Mouse (Mus musculus) erythroblast, embryonic 14.5 days (primary cell): ENCODE measurements at regions not wholly inside any gene's neighbourhood (a gene's known extent, or its start where the extent isn't known, plus 50 kb on each side); places are given as distances from the start of the nearest gene placed in this dataset.

Experiments used
- H3K27me3 ChIP-seq: 2 replicates; pipeline ENCODE4 v1.6.1; 2012; ENCODE audit warnings: inconsistent platforms; ENCODE audit not compliant: control insufficient read depth
- H3K36me3 ChIP-seq: 2 replicates; pipeline ENCODE4 v1.6.1; 2012; ENCODE audit warnings: mild to moderate bottlenecking, inconsistent platforms; ENCODE audit not compliant: control insufficient read depth
- H3K4me1 ChIP-seq: 2 replicates; pipeline ENCODE4 v1.6.1; 2012; ENCODE audit warnings: inconsistent platforms; ENCODE audit not compliant: control insufficient read depth
- H3K4me3 ChIP-seq: replicated peaks from 2 replicates; pipeline ENCODE3; 2012; ENCODE audit warnings: moderate library complexity, mild to moderate bottlenecking, inconsistent platforms
- H3K9me3 ChIP-seq: 2 replicates; pipeline ENCODE4 v1.6.1; 2012; ENCODE audit warnings: low read length, inconsistent platforms, mixed read lengths; ENCODE audit not compliant: control insufficient read depth
- GATA1 ChIP-seq: IDR thresholded peaks from 2 replicates; pipeline ENCODE4 v1.6.1; 2012; ENCODE audit warnings: low read length, inconsistent platforms, mixed read lengths
- TAL1 ChIP-seq: IDR thresholded peaks from 3 replicates; pipeline ENCODE4 v1.6.1; 2012; ENCODE audit warnings: low read length, inconsistent platforms, mixed read lengths

DNA sequence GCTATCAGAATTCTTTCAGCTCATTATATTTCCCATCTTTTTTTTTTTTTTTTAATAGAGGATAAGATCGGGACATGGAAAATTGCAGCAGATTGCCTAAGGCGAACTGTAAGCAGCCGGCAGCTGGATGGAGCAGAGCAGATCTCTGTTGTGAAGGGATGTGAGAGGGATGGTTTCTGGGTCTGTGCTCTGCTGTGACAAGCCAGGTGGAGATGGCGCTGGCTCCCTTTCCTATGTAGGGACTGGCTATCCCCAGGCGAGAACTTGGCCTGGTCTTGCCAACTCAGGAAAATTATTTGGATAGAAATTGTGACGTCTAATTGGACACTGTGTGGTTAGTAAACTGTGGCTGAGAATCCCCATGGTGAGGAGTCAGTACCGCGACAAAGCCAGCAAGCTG, 161.3 kb upstream of the Npvf start:
- TF ChIP-seq TAL1 (no peak), GATA1 (no peak)
- Histone ChIP-seq H3K4me1 (no peaks in the 10 kb centered on the region), H3K27me3 (no peaks in the 10 kb centered on the region), H3K9me3 (no peaks in the 10 kb centered on the region), H3K4me3 (no peak overlapping the region), H3K36me3 (no peaks in the 10 kb centered on the region)

DNA sequence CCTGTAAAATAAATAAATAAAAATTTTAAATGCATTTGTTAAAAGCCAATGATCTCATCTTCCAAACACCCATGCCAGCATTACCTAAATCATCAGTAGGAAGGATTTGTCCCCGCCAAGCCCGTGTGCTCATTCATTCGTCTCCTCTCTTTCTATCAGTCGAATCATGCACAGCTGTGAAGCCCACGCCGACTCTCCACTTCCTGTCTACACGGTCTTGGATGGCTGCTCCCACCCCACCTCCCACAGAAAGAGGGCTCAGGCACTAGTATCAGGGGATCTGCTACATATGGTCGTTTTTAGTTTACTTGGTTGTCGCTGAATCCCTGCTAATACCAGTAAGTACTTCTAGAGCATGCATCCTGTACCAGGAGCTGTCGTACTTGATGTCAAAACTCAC, 163.2 kb upstream of the Npvf start:
- Histone ChIP-seq H3K4me1 (no peaks in the 10 kb centered on the region), H3K4me3 (no peak overlapping the region), H3K9me3 (no peaks in the 10 kb centered on the region), H3K36me3 (no peaks in the 10 kb centered on the region), H3K27me3 (peaks cover 2% of the 10 kb centered on the region)
- no peak for TF ChIP-seq TAL1
- no peak for TF ChIP-seq GATA1

DNA sequence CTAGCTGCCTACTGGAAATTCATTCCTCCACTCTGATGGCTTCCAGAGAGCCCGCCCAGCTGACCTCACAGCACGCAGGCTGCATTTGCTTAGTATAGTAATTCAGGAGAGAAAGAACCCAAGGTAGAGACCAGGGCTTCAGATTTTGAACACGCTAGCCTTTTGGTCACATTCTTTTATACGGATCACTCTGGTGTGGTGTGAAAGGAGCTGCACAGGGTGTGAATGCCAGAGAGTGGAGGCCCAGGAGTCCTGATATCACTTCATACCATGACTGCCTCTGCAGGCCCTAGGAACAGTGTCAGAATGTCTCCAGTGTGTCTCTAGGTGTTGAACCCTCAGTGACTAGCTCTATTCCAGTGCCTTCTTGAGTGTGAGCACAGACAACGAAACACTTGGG, 164.2 kb upstream of the Npvf start:
- no peaks in the 10 kb centered on the region for H3K4me1 ChIP-seq
- no peaks in the 10 kb centered on the region for H3K9me3 ChIP-seq
- H3K4me3 ChIP-seq, result no peak overlapping the region
- peaks cover 11% of the 10 kb centered on the region for H3K27me3 ChIP-seq
- TF ChIP-seq TAL1 (no peak), GATA1 (no peak)
- no peaks in the 10 kb centered on the region for H3K36me3 ChIP-seq

DNA sequence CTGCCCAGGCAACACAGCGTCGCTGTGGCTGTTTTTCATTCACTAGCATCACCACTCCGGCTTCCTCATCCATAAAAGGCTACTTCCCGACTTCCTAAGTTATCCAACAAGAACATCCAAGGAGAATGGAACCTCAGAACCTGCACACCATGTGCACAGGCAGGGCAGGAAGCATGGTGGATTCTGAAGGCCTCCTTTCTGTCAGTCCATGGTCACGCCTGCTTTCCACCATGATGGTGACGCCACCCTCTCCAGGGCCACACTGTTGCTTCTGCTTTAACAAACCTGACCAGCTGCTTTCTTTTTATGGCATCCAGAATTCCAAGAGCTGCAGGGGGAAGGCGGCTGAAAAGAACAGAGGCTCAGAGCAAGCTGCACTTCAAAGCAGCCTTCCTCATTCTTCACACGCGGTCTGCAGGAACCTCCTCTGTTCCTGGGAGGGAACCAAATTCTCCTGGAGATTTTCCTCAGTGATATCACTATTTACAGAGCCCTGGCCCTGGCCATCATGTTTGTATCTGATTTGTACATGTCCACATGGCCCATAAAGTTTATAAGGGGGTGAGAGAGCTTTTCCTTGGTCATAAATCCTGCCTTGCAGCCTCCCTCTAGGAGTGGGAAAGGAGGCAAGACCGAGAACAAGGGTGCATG, 164.8 kb upstream of the Npvf start:
- Histone ChIP-seq H3K36me3 (no peaks in the 10 kb centered on the region), H3K4me3 (no peak overlapping the region), H3K4me1 (no peaks in the 10 kb centered on the region), H3K9me3 (no peaks in the 10 kb centered on the region), H3K27me3 (peaks cover 11% of the 10 kb centered on the region)
- TF ChIP-seq GATA1 (no peak), TAL1 (no peak)

DNA sequence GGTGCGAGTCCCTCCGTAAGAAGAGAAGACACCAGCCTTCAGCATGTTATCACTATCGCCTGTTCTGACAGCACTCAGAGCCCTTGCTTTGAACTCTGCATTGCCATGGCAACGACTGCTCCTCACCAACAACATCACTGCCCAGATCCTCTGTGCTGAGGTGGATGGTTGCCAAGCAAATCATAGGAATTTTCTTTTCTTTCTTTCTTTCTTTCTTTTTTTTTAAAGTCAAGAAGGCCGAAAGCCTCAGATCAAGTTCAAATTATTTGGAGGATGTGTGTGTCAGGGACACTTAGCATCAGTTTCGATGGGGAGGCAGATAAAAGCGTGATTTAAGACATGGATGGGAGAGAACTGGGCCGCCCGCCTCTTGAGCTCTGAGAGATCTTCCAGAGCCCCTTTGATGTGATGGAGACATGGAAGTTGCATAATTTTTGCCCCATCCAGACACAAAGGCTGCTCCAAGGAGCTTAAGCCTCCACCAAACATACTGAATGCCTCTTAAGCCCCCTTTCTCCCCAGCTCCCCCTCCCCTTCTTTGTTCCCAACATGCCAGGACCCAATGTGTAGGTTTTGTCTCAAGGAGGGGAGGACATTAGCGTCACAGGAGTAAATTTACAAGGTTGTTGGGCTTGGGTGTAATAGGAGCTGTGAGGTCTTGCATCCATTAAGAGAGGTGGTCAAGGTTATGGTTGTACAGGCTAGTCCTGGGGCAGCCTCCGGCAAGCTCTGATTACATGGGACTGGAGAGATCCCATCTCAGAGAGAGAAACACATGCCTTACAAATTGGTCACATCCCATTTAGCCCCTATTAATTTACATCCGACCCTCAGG, 167.4 kb upstream of the Npvf start:
- Histone ChIP-seq H3K4me3 (no peak overlapping the region), H3K27me3 (peaks cover 15% of the 10 kb centered on the region), H3K4me1 (no peaks in the 10 kb centered on the region), H3K9me3 (no peaks in the 10 kb centered on the region), H3K36me3 (no peaks in the 10 kb centered on the region)
- TF ChIP-seq GATA1 (no peak), TAL1 (no peak)

DNA sequence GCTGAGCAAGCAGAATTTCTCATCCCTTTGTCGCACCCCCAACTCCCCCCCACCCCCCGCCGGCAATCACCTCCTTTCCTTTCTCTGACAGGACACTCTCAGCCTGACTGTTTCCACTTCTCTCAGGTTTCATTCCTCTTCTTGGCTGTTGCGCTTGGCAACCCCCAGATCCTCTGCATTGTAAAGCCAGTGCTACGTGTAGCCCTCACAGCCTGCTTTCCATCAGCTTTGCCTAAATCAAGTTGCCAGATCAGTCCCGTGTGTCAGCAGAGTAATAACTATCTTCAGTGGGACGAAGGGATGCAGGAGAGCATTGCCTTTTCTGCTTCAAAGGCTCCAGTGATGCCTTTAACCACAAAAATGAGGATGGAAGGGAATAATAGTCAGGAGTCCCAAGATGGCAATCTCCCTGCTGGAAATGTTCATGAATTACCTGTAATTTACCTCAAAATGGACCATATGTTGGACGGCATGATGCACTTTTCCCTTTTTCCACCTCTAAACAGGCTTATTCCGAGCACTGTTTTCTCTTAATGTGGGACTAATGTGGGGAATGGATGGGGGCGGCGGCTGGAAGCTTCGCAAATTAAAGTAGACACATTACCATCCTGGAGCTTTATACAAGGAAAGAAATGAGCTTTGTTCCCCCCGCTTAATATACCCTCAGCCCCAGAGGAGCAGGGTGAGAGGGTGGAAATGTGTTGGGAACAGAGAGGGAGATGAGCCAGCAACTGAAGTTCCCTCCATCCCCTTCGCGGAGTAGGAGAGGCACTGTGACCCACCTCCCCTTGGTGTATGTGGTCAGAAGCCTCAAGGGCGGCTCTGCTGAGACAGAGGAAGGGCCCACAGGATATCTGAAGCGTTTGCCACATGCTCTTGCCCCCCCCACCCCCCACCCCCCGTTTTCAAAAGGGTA, 168.3 kb upstream of the Npvf start:
- TF ChIP-seq TAL1 (no peak), GATA1 (no peak)
- Histone ChIP-seq H3K4me3 (no peak overlapping the region), H3K9me3 (no peaks in the 10 kb centered on the region), H3K27me3 (peaks cover 15% of the 10 kb centered on the region), H3K36me3 (no peaks in the 10 kb centered on the region), H3K4me1 (no peaks in the 10 kb centered on the region)

DNA sequence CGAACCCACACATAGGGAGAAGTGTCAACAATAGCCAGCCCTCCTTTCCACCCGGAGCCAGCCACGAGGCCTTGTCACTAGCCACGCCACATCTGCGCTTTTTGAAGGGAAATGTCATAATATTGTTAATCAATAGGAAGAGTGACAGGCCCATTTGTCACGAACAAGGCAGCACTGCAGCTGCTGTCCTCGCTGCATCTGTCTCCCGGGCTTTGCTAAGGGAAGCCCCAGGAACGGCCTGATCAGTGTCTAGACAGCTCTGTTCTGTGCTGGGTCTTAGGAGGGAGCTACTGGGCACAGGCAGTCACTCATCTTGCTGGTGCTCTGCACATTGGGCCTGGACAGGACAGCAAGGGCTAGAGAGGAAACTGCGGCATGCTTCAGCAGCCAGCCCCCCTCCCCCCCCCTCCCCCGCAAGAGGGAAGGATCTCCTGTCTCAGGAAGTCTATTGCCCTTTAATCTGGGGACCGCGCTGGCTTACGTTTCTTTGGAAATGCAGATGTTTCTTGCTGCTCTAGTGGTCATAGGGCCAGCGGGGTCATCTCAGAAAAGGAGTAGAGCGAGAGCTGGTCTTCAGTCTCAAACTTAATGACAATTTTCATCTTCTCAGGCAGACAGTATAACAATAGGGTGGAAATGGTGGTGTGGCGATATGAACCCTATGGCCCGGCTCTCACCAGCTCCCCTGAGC, 169.1 kb upstream of the Npvf start:
- TF ChIP-seq GATA1, result no peak
- no peak for TF ChIP-seq TAL1
- H3K4me3 ChIP-seq, result no peak overlapping the region

DNA sequence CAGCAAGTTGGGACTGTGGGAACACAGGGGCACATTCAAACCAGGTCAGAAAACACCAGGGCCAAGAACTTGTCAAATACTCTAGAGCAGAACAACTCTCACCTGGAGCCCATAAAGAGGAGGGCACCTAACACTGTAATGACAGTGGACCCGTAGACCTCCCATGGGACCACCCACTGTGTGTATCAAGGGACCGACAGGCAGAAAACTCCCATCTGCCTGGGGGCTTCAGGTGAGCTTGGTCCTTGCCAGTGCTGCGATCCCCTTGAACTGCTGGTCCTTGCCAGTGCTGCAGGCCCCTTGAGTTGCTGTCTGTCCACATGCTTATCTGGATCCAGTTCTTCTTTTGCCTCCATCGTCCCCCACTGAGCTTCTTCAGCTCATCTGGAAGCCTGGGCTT, 170.2 kb upstream of the Npvf start:
- TF ChIP-seq GATA1 (no peak), TAL1 (no peak)
- no peaks in the 10 kb centered on the region for H3K9me3 ChIP-seq
- H3K4me1 ChIP-seq, result no peaks in the 10 kb centered on the region
- no peak overlapping the region for H3K4me3 ChIP-seq
- no peaks in the 10 kb centered on the region for H3K36me3 ChIP-seq
- peaks cover 15% of the 10 kb centered on the region for H3K27me3 ChIP-seq

More for the DNA sequence above, 169.1 kb upstream of the Npvf start:
- Histone ChIP-seq H3K27me3 (peaks cover 15% of the 10 kb centered on the region), H3K36me3 (no peaks in the 10 kb centered on the region), H3K9me3 (no peaks in the 10 kb centered on the region), H3K4me1 (no peaks in the 10 kb centered on the region)
